Mouse (Mus musculus) forebrain, postnatal 0 days (tissue): Measurements from ENCODE around the gene Skp1a. TPM values are rescaled to one million over a fixed set of nuclear protein-coding genes. Genes with fewer than 3 reads are reported as not detected.

Source experiments
- ATAC-seq: fragments of 200-750 bp; cut with Nextera tagmentation; 2 replicates; pipeline ENCODE4 v1.8.0; 2017; ENCODE audit warnings: mild to moderate bottlenecking, moderate library complexity
- DNase-seq: peaks from one replicate; pipeline ENCODE4 v3.0.0-alpha.2; 2015
- H3K27ac ChIP-seq: fragments of 300-500 bp; sonication (generic); 2 replicates; pipeline ENCODE4 v1.5.1; 2014; ENCODE audit warnings: low read depth, mild to moderate bottlenecking, antibody characterized with exemption, low read length, moderate library complexity, mixed read lengths
- H3K27me3 ChIP-seq: fragments of 300-500 bp; sonication (generic); 2 replicates; pipeline ENCODE4 v1.6.1; 2014; ENCODE audit warnings: mild to moderate bottlenecking, low read length, mixed read lengths; ENCODE audit not compliant: insufficient read depth
- H3K36me3 ChIP-seq: fragments of 300-500 bp; sonication (generic); 2 replicates; pipeline ENCODE4 v1.6.1; 2014; ENCODE audit warnings: mild to moderate bottlenecking, moderate library complexity; ENCODE audit not compliant: insufficient read depth
- H3K4me1 ChIP-seq: fragments of 300-500 bp; sonication (generic); 2 replicates; pipeline ENCODE4 v1.6.1; 2014; ENCODE audit warnings: antibody characterized with exemption; ENCODE audit not compliant: insufficient read depth
- H3K4me2 ChIP-seq: fragments of 300-500 bp; sonication (generic); 2 replicates; pipeline ENCODE4 v1.6.1; 2014; ENCODE audit warnings: low read depth, mild to moderate bottlenecking, moderate library complexity
- H3K4me3 ChIP-seq: fragments of 300-500 bp; sonication (generic); 2 replicates; pipeline ENCODE4 v1.5.1; 2014; ENCODE audit warnings: low read depth, low read length, mixed read lengths
- H3K9ac ChIP-seq: fragments of 300-500 bp; sonication (generic); 2 replicates; pipeline ENCODE4 v1.6.1; 2014; ENCODE audit warnings: mild to moderate bottlenecking
- H3K9me3 ChIP-seq: fragments of 300-500 bp; sonication (generic); 2 replicates; pipeline ENCODE4 v1.6.1; 2016; ENCODE audit warnings: low read length
- CTCF ChIP-seq: sonication (generic); IDR thresholded peaks from 2 replicates; pipeline ENCODE4 v1.5.1; 2016; ENCODE audit warnings: antibody characterized with exemption, control low read depth, low read depth
- WGBS: fragments of 180-500 bp; shearing (Covaris S2); extraction: QIAGEN DNeasy Blood & Tissue Kit; methylation state at CpG from one replicate; pipeline ENCODE4 v1.1.7; 2014; 5-methylcytosine and 5-hydroxymethylcytosine counted together
- polyA plus RNA-seq: library from polyadenylated mRNA; unstranded; fragments of >200 nt; fragmentation: Nextera tagmentation; extraction: Ambion mirVana; gene quantifications from 2 replicates; pipeline ENCODE4 v1.2.1, GENCODE M21; 2015
- total RNA-seq: library from RNA; depleted of rRNA; stranded (reverse); fragments of >200 nt; gene quantifications from 2 replicates; pipeline ENCODE4 v1.2.3, GENCODE M21; 2014

The Skp1a gene
- total and polyA plus RNA-seq, 2 experiments from 2014 or later, result 767 to 1,355 TPM

- ATAC-seq, result no peak
- no peak for DNase-seq
- H3K9ac ChIP-seq, result peak overlapping the region; percentile 99
- TF ChIP-seq CTCF, result no peak
- peak overlapping the region; percentile 75 for H3K4me2 ChIP-seq
- WGBS, result 32% methylated on average over 3 of the region's 3 CpGs
- H3K4me3 ChIP-seq, result peak overlapping the region; percentile 98
- H3K36me3 ChIP-seq, result peaks cover 9% of the 10 kb centered on the region
- 0 out of 2 replicates have a peak overlapping the region, but pooled peaks have one; percentile 94 for H3K27ac ChIP-seq
- no peaks in the 10 kb centered on the region for H3K9me3 ChIP-seq
- peaks cover 19% of the 10 kb centered on the region for H3K4me1 ChIP-seq
- no peaks in the 10 kb centered on the region for H3K27me3 ChIP-seq
Observed at GRCm38 (mm10) chr11:52233043-52233653, 1.4 kb downstream of the Skp1a start.

- Histone ChIP-seq H3K36me3 (peaks cover 14% of the 10 kb centered on the region), H3K9ac (no peak overlapping the region), H3K27ac (no peak overlapping the region), H3K9me3 (no peaks in the 10 kb centered on the region), H3K4me3 (no peak overlapping the region), H3K27me3 (no peaks in the 10 kb centered on the region), H3K4me1 (peaks cover 19% of the 10 kb centered on the region), H3K4me2 (peak overlapping the region; percentile 75)
- ATAC-seq, result no peak
- DNase-seq, result no peak
- no peak for TF ChIP-seq CTCF
- WGBS, result 98% methylated on average over 1 of the region's 1 CpGs
Observed at GRCm38 (mm10) chr11:52233906-52234305, 2.1 kb downstream of the Skp1a start.

DNA sequence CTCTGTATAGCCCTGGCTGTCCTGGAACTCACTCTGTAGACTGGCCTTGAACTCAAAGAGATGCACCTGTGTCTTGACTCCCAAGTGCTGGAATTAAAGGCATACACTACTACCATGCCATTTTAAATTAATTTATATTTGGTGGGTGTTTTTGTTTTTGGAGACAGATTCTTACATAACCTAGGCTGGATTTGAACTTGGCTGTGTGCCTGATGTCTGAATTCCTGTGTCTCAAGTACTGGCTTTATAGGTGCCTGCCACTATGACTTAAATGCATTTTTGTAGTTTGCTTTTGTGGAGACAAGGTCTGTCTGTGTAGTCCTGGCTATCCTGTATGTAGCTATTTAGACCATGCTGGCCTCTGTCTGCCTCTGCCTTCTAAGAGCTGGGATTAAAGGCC lies 2.7 kb downstream of the Skp1a start:
- Histone ChIP-seq H3K36me3 (peaks cover 20% of the 10 kb centered on the region), H3K4me1 (peaks cover 19% of the 10 kb centered on the region), H3K9me3 (no peaks in the 10 kb centered on the region), H3K9ac (no peak overlapping the region), H3K27me3 (no peaks in the 10 kb centered on the region), H3K4me2 (no peak overlapping the region), H3K4me3 (no peak overlapping the region), H3K27ac (no peak overlapping the region)
- DNase-seq, result no peak
- no peak for ATAC-seq
- TF ChIP-seq CTCF, result no peak

- H3K36me3 ChIP-seq, result peaks cover 47% of the 10 kb centered on the region
Observed at GRCm38 (mm10) chr11:52240898-52241542, 9.2 kb downstream of the Skp1a start.

GRCm38 (mm10) chr11:52249452-52249851 lies 17.7 kb downstream of the Skp1a start:
- Histone ChIP-seq H3K9me3 (no peaks in the 10 kb centered on the region), H3K4me3 (no peak overlapping the region), H3K27me3 (no peaks in the 10 kb centered on the region), H3K9ac (no peak overlapping the region), H3K36me3 (peaks cover 24% of the 10 kb centered on the region), H3K27ac (no peak overlapping the region), H3K4me2 (no peak overlapping the region), H3K4me1 (no peaks in the 10 kb centered on the region)
- no peak for TF ChIP-seq CTCF
- 71% methylated on average over 2 of the region's 2 CpGs for WGBS
- DNase-seq (no peak), ATAC-seq (no peak)

More at GRCm38 (mm10) chr11:52240898-52241542, 9.2 kb downstream of the Skp1a start:
- WGBS, result 84% methylated on average over 4 of the region's 4 CpGs
- H3K4me1 ChIP-seq, result no peaks in the 10 kb centered on the region
- H3K4me3 ChIP-seq, result no peak overlapping the region
- ATAC-seq (no peak), DNase-seq (no peak)
- H3K9me3 ChIP-seq, result no peaks in the 10 kb centered on the region
- TF ChIP-seq CTCF, result no peak
- no peaks in the 10 kb centered on the region for H3K27me3 ChIP-seq
- H3K4me2 ChIP-seq, result no peak overlapping the region
- no peak overlapping the region for H3K9ac ChIP-seq
- no peak overlapping the region for H3K27ac ChIP-seq

GRCm38 (mm10) chr11:52251770-52252169 lies 20.0 kb downstream of the Skp1a start:
- Histone ChIP-seq H3K27ac (no peak overlapping the region), H3K4me1 (no peaks in the 10 kb centered on the region), H3K36me3 (peaks cover 13% of the 10 kb centered on the region), H3K9ac (no peak overlapping the region), H3K27me3 (no peaks in the 10 kb centered on the region), H3K4me2 (no peak overlapping the region), H3K9me3 (no peaks in the 10 kb centered on the region), H3K4me3 (no peak overlapping the region)
- WGBS, result 72% methylated on average over 5 of the region's 5 CpGs
- ATAC-seq, result no peak
- no peak for TF ChIP-seq CTCF
- DNase-seq, result no peak

- ATAC-seq, result no peak
- WGBS, result 74% methylated on average over 1 of the region's 1 CpGs
- no peak for TF ChIP-seq CTCF
- no peak for DNase-seq
- H3K9ac ChIP-seq, result no peak overlapping the region
- H3K4me1 ChIP-seq, result no peaks in the 10 kb centered on the region
- H3K4me2 ChIP-seq, result no peak overlapping the region
- no peaks in the 10 kb centered on the region for H3K9me3 ChIP-seq
- H3K27me3 ChIP-seq, result no peaks in the 10 kb centered on the region
- H3K4me3 ChIP-seq, result no peak overlapping the region
- no peak overlapping the region for H3K27ac ChIP-seq
- peaks cover 7% of the 10 kb centered on the region for H3K36me3 ChIP-seq
Observed at GRCm38 (mm10) chr11:52252692-52253091, 20.9 kb downstream of the Skp1a start.
